Mouse (Mus musculus): ENCODE data around the gene Mrpl27. TPM values are rescaled to one million over a fixed set of nuclear protein-coding genes. Genes with fewer than 3 reads are reported as not detected.

Gene Mrpl27
- polyA plus RNA-seq (2014; fragmentation: Illumina TruSeq; extraction: RNeasy Lipid Tissue Mini Kit (QIAGEN cat#74804); ENCODE audit: low replicate concordance) = 17.1 TPM

DNA sequence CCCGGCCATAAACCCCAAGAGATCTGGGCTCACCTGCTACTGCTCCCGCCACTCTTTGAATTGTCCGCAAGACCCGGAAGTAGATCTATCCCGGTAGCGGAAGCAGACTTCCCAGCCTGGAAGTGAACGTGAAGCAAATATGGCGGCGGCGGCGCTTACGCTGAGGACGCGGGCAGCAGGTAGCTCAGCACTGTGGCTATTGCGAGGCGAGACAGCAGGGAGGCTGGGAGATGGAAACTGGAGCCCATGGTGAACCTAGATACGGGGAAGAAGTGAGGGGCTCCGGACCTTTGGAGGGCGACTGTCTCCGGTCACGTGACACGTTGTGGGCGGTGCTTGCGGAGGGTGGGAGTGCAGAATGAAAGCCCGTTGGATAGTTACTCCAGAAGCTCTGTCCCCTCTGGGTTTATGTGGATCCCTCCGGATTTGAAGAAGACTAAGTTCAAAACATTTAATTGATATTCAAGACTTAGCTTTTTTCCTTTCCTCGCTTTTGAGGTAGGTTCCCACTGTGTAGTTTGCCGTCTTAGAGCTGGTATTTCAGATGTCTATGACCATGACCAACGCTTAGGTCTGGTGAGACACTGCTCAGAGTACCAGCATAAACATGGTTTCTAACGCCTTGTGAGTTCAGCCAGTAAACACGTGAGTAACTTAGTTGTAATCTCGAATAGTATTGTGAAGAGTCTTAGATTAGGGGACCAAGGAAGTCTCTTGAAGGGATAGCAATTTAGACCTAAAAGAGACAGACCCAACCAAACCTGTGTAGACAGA, at the start of gene Mrpl27, which contains the start of gene Eme1:
Mrpl27 (plus strand) TSS at position 105 of the 774 bp plus-strand sequence.
Eme1 (minus strand) TSS at position 302 of the 774 bp plus-strand sequence.

DNA sequence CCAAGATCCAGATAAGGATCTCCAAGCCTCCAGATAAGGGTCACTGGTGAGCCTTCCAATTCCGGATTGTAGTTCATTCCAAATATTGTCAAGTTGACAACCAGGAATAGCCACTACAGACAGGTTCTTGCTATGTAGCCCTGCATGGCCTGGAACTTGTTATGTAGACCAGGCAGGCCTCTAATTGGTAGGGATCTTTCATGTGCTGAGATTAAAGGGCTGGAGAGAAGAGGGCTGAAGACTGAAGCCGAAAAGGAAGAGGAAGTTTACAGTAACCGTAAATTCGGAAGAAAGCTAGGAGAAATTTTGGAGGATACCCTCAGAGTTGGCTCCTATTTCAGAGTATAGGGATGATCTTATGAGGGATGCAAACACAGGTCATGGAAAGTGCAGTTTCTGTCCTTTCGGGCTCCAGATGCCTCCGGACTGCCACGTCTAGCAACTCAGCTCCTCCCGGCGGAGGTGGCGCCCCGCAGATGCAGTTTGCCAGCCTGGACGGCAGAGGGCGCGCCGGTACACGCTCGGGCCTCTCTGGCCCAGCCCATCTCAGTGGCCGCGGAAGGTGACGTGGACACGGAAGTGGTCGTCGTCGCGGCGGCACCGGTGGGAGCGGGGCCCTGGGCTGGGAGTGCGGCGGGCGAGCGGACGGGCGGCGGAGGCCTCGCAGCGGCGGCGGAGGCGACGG, 24.2 kb upstream of the Mrpl27 start, which contains the start of gene Lrrc59:
Lrrc59 (plus strand) TSS at position 569 of the 685 bp plus-strand sequence.

DNA sequence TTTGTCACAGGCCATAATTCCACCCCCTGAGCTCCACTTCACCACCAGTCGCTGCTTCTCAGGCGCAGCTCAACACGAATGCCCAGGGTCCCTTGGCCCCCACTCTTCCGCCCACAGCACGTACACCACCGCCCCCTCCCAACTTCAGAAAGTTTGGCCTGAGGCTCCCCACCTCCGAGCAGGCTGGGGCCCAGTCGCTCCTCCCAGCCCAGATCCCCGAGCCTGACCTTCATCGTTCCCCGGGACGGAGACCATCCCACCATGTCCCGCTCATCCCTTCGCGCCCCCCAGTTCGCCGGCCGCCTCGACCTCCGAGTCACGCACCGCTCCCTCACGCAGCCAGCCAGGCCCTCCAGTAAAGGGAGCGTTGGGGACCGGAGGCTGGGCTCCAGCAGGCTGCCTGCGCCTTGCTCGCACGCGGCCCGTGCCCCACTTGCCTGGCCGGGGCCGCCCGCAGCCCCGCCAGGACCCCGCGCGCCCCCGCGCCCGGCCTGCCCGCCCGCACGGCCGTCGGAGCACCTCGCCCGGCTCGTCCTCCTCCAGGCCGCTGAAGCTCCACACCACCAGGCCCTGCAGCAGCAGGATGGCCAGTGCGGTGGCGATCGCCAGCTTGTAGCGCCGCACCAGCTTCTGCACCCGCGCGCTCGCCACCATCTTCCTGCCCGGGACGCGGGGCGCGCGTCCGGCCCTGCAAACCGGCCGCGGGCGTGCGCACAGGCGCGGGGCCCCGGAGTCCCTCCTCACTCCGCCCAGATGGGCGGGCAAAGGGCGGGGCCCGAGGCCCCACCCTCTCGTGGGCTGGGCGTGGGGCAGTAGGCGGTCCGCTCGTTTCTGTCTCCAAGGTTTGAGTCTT, 23.4 kb downstream of the Mrpl27 start, which contains the start of gene Xylt2:
Xylt2 (minus strand) TSS at position 762 of the 853 bp plus-strand sequence.

DNA sequence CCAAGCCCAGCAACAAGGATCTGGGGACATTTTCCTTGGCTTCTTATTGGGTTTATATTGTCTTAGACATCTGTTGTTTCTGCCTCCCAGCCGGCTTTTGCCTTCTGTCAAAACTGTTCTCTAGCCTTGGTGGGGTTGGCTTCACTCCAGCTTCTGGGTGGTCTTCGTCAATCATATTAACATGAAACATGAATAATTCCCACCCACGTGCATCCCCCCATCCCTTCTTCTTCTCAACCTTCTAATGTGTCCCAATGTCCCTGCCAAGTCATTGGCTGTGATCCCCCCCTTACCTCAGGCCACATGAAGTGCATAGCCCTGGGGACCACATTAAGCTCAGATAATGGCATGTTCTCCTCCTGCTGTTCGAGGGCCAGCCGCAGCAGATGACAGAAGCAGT, 50.9 kb downstream of the Mrpl27 start, which contains the start of gene Gm11541:
Gm11541 (minus strand) TSS at position 28 of the 400 bp plus-strand sequence.

Other genes with a start within 250 kb of the Mrpl27 start
- gene Cacna1g, start 179.6 kb upstream of the Mrpl27 start, polyA plus RNA-seq (2014; fragmentation: Illumina TruSeq; extraction: RNeasy Lipid Tissue Mini Kit (QIAGEN cat#74804); ENCODE audit: low replicate concordance) = not detected
- gene Spata20, start 167.6 kb upstream of the Mrpl27 start, polyA plus RNA-seq (2014; fragmentation: Illumina TruSeq; extraction: RNeasy Lipid Tissue Mini Kit (QIAGEN cat#74804); ENCODE audit: low replicate concordance) = not detected
- gene Epn3, start 153.8 kb upstream of the Mrpl27 start, polyA plus RNA-seq (2014; fragmentation: Illumina TruSeq; extraction: RNeasy Lipid Tissue Mini Kit (QIAGEN cat#74804); ENCODE audit: low replicate concordance) = 0.22 TPM
- 1.2 TPM for gene Mycbpap, start 132.0 kb upstream of the Mrpl27 start, polyA plus RNA-seq (2014; fragmentation: Illumina TruSeq; extraction: RNeasy Lipid Tissue Mini Kit (QIAGEN cat#74804); ENCODE audit: low replicate concordance)
- gene Rsad1, start 104.5 kb upstream of the Mrpl27 start, polyA plus RNA-seq (2014; fragmentation: Illumina TruSeq; extraction: RNeasy Lipid Tissue Mini Kit (QIAGEN cat#74804); ENCODE audit: low replicate concordance) = 7.1 TPM
- not detected for gene Chad, start 88.7 kb upstream of the Mrpl27 start, polyA plus RNA-seq (2014; fragmentation: Illumina TruSeq; extraction: RNeasy Lipid Tissue Mini Kit (QIAGEN cat#74804); ENCODE audit: low replicate concordance)
- gene Acsf2, start 51.9 kb upstream of the Mrpl27 start, polyA plus RNA-seq (2014; fragmentation: Illumina TruSeq; extraction: RNeasy Lipid Tissue Mini Kit (QIAGEN cat#74804); ENCODE audit: low replicate concordance) = 34.1 TPM
- gene Lrrc59, start 24.0 kb upstream of the Mrpl27 start, polyA plus RNA-seq (2014; fragmentation: Illumina TruSeq; extraction: RNeasy Lipid Tissue Mini Kit (QIAGEN cat#74804); ENCODE audit: low replicate concordance) = 150 TPM
- not detected for gene Eme1, start 197 bp downstream of the Mrpl27 start, polyA plus RNA-seq (2014; fragmentation: Illumina TruSeq; extraction: RNeasy Lipid Tissue Mini Kit (QIAGEN cat#74804); ENCODE audit: low replicate concordance)
- not detected for gene Xylt2, start 23.7 kb downstream of the Mrpl27 start, polyA plus RNA-seq (2014; fragmentation: Illumina TruSeq; extraction: RNeasy Lipid Tissue Mini Kit (QIAGEN cat#74804); ENCODE audit: low replicate concordance)
- gene Gm11541, start 50.7 kb downstream of the Mrpl27 start, polyA plus RNA-seq (2014; fragmentation: Illumina TruSeq; extraction: RNeasy Lipid Tissue Mini Kit (QIAGEN cat#74804); ENCODE audit: low replicate concordance) = not detected
- gene Cdc34b, start 88.0 kb downstream of the Mrpl27 start, polyA plus RNA-seq (2014; fragmentation: Illumina TruSeq; extraction: RNeasy Lipid Tissue Mini Kit (QIAGEN cat#74804); ENCODE audit: low replicate concordance) = not detected
- not detected for gene Tmem92, start 128.9 kb downstream of the Mrpl27 start, polyA plus RNA-seq (2014; fragmentation: Illumina TruSeq; extraction: RNeasy Lipid Tissue Mini Kit (QIAGEN cat#74804); ENCODE audit: low replicate concordance)